Mouse (Mus musculus) cortical plate, adult 2 months (tissue): ENCODE results near the gene Ddx42.

Source experiments
- CTCF ChIP-seq: fragments of 200-500 bp; IDR thresholded peaks from 2 replicates; pipeline ENCODE4 v1.5.1; 2011; ENCODE audit warnings: mild to moderate bottlenecking, control low read depth, low read length; ENCODE audit not compliant: insufficient read depth; ENCODE audit errors: extremely low read depth
- POLR2A ChIP-seq: fragments of 200-500 bp; IDR thresholded peaks from 2 replicates; pipeline ENCODE4 v1.6.1; 2011; ENCODE audit warnings: mild to moderate bottlenecking, low read length, control low read depth; ENCODE audit not compliant: insufficient read depth; ENCODE audit errors: extremely low read depth

- TF ChIP-seq CTCF (no peak), POLR2A (no peak)
These were observed 32.6 kb downstream of the Ddx42 start for GRCm38 (mm10) chr11:106249326-106249725.
